Mouse (Mus musculus): Measurements from ENCODE around the gene Cuta. TPM values are rescaled to one million over a fixed set of nuclear protein-coding genes. Genes with fewer than 3 reads are reported as not detected.

The Cuta gene
- total and polyA plus RNA-seq, 2 experiments from 2014 or later: 44.4 to 147 TPM

DNA sequence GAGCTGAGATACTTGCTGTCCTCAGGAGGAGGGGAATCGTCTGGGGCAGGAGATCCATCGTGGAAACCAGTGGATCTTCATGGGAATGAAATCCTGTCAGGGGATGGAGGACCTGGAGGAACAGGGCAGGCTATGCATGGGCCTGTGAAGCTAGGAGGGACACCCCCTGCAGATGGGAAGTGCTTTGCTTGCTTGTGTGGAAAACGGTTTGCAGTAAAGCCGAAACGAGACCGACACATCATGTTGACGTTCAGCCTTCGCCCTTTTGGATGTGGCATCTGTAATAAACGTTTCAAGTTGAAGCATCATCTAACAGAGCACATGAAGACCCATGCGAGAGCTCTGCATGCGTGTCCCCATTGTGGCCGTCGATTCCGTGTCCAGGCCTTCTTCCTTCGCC is 35.2 kb upstream of the Cuta start:
- WGBS: 94% methylated on average over 15 of the region's 15 CpGs
- Histone ChIP-seq H3K36me3 (ENCODE audit: insufficient read depth) (peaks cover 46% of the 10 kb centered on the region), H3K4me3 (ENCODE audit: low read depth, low read length) (no peak overlapping the region), H3K9me3 (ENCODE audit: low read length) (no peaks in the 10 kb centered on the region), H3K27ac (ENCODE audit: low read depth, low read length) (no peak overlapping the region), H3K9ac (no peak overlapping the region), H3K27me3 (ENCODE audit: insufficient read depth, low read length) (no peaks in the 10 kb centered on the region), H3K4me1 (ENCODE audit: insufficient read depth) (no peaks in the 10 kb centered on the region), H3K4me2 (ENCODE audit: low read depth) (0 out of 2 replicates have a peak overlapping the region, but pooled peaks have one; percentile 94)
- no peak for DNase-seq
- TF ChIP-seq CTCF (IDR thresholded peaks at IDR 0.05; ENCODE audit: low read depth): no peak
- ATAC-seq: no peak

DNA sequence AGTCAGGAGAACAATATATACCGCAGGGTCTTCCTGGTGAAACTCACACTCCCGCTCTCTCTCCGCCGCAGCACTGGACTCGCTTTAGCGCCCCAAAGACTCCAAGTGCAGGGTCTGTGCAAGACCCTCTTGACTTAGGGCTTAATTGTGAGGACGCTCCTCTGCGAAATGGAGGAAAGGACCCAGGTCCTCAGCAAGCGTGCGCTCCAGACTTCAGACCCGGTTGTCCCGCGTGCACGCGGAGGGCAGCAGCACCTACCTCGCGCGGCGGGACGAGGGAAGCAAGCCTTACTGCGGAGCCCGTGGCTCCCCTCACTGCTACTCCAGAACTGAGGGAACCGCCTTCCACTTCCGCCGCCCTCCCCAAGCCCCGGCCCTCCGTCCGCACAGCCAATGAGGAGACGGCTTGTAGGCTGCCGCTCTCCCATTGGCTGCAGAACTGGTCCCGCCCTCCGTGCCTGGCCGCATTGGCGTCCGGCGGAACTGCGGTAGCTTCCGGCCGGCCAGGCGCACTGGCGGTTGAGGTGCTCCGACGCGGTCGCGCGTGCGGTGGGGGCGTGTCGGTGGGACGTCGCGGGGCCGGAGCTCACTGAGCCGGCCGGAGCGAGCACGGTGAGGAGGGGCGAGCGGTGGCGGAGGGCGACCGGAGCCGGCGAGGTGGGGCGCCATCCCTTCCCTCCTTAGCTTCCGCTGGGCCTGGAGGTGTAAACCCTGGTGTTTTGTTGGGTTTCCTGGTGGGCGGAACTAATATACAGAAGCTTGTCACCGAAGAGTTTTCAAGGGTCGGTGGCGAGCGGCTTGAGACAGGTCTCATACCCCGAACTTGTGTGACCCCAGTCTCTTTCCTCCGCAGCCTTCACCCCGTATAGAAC is 33.6 kb upstream of the Cuta start, which contains the start of gene Zbtb9:
TSS of gene Zbtb9 (plus strand) at position 465 of the 872 bp plus-strand sequence.
- no peak for TF ChIP-seq CTCF (IDR thresholded peaks at IDR 0.05; ENCODE audit: low read depth)
- ATAC-seq (peak; percentile 100), DNase-seq (peak; percentile 96)
- H3K27me3 ChIP-seq (ENCODE audit: insufficient read depth, low read length): no peaks in the 10 kb centered on the region
- peak within 1 kb of the TSS; percentile 75 for H3K9ac ChIP-seq
- H3K4me1 ChIP-seq (ENCODE audit: insufficient read depth): no peaks in the 10 kb centered on the region
- peak within 1 kb of the TSS; percentile 94 for H3K4me2 ChIP-seq (ENCODE audit: low read depth)
- H3K4me3 ChIP-seq (ENCODE audit: low read depth, low read length): peak within 1 kb of the TSS; percentile 87
- peaks cover 45% of the 10 kb centered on the region for H3K36me3 ChIP-seq (ENCODE audit: insufficient read depth)
- H3K27ac ChIP-seq (ENCODE audit: low read depth, low read length): peak within 1 kb of the TSS; percentile 79
- no peaks in the 10 kb centered on the region for H3K9me3 ChIP-seq (ENCODE audit: low read length)
- under 1% methylated on average over 72 of the region's 75 CpGs for whole genome bisulfite sequencing

DNA sequence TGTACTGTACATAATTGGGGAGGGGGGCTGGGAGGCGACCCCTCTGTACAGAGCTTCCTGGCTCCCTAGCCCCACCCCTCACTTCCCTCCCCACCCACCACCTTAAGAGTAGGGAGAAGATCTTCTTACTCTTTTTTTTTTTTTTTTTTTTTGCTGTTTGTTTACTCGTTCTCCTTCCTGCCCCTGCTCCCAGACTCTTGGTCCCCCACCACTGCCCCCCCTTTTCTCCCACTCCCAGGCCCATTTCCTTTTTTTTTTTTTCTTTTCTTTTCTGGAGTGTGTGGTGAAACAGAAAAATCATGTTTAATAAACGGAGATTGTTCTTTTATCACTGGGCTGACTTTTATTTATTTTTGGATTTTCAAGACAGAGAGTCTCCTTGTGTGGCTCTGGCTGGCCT is 32.7 kb upstream of the Cuta start:
- peak overlapping the region; percentile 87 for H3K4me3 ChIP-seq (ENCODE audit: low read depth, low read length)
- H3K9me3 ChIP-seq (ENCODE audit: low read length): no peaks in the 10 kb centered on the region
- no peaks in the 10 kb centered on the region for H3K4me1 ChIP-seq (ENCODE audit: insufficient read depth)
- DNase-seq: no peak
- no peak for ATAC-seq
- WGBS: 4% methylated on average over 3 of the region's 3 CpGs
- H3K9ac ChIP-seq: peak overlapping the region; percentile 75
- H3K27ac ChIP-seq (ENCODE audit: low read depth, low read length): peak overlapping the region; percentile 79; the same call in 1 of the 2 replicates
- TF ChIP-seq CTCF (IDR thresholded peaks at IDR 0.05; ENCODE audit: low read depth): no peak
- no peaks in the 10 kb centered on the region for H3K27me3 ChIP-seq (ENCODE audit: insufficient read depth, low read length)
- H3K36me3 ChIP-seq (ENCODE audit: insufficient read depth): peaks cover 51% of the 10 kb centered on the region
- H3K4me2 ChIP-seq (ENCODE audit: low read depth): peak overlapping the region; percentile 94

DNA sequence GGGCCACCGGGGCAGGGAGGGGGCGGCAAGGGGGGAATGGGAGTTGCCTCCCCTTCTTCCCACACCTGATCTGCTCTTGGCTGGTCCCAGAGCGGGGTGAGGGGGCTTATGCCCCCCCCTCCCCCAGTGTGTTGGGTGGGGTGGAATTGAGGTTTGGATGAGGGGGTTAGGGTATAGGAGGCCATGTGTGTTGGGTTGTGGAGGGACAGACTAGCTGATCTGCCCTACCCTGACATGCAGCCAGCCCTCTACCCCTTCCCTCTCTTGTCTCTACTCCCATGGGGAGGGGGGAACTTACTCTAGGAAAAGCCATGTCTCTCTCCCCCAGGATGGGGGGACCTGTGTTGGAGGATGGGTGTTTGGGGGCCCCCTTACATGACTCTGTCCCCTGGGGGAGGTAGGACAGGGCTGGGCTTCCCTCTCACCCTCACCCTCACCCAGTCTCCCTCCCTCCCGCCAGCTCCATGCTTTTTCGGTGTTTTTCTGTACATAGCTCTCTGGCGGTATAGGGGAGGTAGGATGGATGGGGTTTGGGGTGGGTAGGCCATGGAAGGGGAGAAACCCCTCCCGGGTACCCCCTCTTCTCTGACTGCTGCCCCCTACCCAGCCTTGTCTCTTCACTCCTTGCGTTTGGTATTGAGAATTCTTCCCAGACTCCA is 32.0 kb upstream of the Cuta start:
- Histone ChIP-seq H3K4me2 (ENCODE audit: low read depth) (no peak overlapping the region), H3K27ac (ENCODE audit: low read depth, low read length) (no peak overlapping the region), H3K9me3 (ENCODE audit: low read length) (no peaks in the 10 kb centered on the region), H3K4me3 (ENCODE audit: low read depth, low read length) (no peak overlapping the region), H3K36me3 (ENCODE audit: insufficient read depth) (peaks cover 58% of the 10 kb centered on the region), H3K9ac (no peak overlapping the region), H3K4me1 (ENCODE audit: insufficient read depth) (no peaks in the 10 kb centered on the region), H3K27me3 (ENCODE audit: insufficient read depth, low read length) (no peaks in the 10 kb centered on the region)
- ATAC-seq: no peak
- TF ChIP-seq CTCF (IDR thresholded peaks at IDR 0.05; ENCODE audit: low read depth): no peak
- WGBS: 62% methylated on average over 7 of the region's 8 CpGs
- no peak for DNase-seq

DNA sequence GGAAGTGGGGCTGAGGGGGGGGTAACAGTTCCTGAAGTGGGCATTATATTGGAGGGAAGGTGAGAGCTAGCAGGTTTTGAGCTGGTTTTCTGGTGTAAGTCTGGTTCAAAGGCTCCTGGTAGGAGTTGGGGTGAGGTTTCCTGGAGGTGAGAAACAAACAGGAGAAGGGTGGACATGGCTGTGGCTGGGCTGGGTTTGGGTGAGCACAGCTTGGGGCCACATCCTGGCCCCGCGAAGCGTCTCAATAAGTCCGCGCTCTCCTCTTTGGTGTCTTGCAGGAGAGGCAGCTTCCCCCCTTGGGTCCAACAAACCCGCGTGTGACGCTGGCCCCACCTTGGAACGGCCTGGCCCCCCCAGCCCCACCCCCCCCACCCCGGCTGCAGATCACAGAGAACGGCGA is 30.9 kb upstream of the Cuta start:
- Histone ChIP-seq H3K9ac (no peak overlapping the region), H3K36me3 (ENCODE audit: insufficient read depth) (peaks cover 58% of the 10 kb centered on the region), H3K27me3 (ENCODE audit: insufficient read depth, low read length) (no peaks in the 10 kb centered on the region), H3K27ac (ENCODE audit: low read depth, low read length) (no peak overlapping the region), H3K4me2 (ENCODE audit: low read depth) (no peak overlapping the region), H3K4me1 (ENCODE audit: insufficient read depth) (no peaks in the 10 kb centered on the region), H3K4me3 (ENCODE audit: low read depth, low read length) (no peak overlapping the region), H3K9me3 (ENCODE audit: low read length) (no peaks in the 10 kb centered on the region)
- no peak for ATAC-seq
- 80% methylated on average over 9 of the region's 12 CpGs for WGBS
- no peak for TF ChIP-seq CTCF (IDR thresholded peaks at IDR 0.05; ENCODE audit: low read depth)
- no peak for DNase-seq

DNA sequence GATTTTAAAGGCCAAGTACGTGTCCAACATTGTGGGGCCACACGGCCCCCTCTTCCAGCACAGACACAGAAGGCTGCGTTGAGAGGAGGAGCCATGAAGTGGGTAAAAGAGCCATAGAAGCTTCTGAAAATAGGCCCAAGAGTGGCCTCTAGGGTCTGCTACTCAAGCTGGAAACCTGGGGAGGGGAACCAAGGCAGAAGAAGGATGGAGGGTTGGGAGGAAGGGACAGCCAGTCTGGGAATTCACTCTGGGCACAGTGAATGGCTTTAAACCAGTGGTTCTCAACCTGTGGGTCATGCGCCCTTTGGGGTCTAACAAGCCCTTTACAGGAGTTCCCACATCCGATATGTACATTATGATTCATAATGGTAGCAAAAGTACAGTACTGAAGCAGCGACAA is 29.9 kb upstream of the Cuta start:
- Histone ChIP-seq H3K27ac (ENCODE audit: low read depth, low read length) (no peak overlapping the region), H3K9ac (no peak overlapping the region), H3K27me3 (ENCODE audit: insufficient read depth, low read length) (no peaks in the 10 kb centered on the region), H3K36me3 (ENCODE audit: insufficient read depth) (peaks cover 62% of the 10 kb centered on the region), H3K4me2 (ENCODE audit: low read depth) (no peak overlapping the region), H3K4me3 (ENCODE audit: low read depth, low read length) (no peak overlapping the region), H3K9me3 (ENCODE audit: low read length) (no peaks in the 10 kb centered on the region), H3K4me1 (ENCODE audit: insufficient read depth) (no peaks in the 10 kb centered on the region)
- TF ChIP-seq CTCF (IDR thresholded peaks at IDR 0.05; ENCODE audit: low read depth): no peak
- ATAC-seq (no peak), DNase-seq (no peak)
- WGBS: 89% methylated on average over 6 of the region's 6 CpGs

DNA sequence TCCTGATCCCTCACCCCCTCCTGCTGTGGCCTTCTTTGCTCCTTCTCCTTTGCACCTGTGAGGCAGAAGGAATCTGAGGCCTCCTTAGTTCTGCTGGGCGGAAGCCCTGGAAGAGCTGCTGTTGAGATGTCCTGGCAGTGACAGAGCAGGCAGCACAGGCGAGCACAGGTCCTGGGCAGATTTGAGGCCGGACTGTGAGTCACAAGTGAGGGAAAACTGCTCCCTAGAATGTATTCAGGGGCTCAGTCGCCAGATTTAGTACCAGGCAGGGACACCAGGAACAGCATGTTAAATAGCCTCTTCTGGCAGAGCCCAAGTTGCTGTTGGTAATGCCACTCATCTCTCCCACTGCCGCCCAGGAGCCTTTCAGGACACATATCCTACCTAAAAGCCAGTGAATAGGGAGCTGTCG is 28.8 kb upstream of the Cuta start:
- peaks cover 68% of the 10 kb centered on the region for H3K36me3 ChIP-seq (ENCODE audit: insufficient read depth)
- ATAC-seq (no peak), DNase-seq (no peak)
- H3K4me3 ChIP-seq (ENCODE audit: low read depth, low read length): no peak overlapping the region
- no peaks in the 10 kb centered on the region for H3K27me3 ChIP-seq (ENCODE audit: insufficient read depth, low read length)
- H3K9me3 ChIP-seq (ENCODE audit: low read length): no peaks in the 10 kb centered on the region
- no peak for TF ChIP-seq CTCF (IDR thresholded peaks at IDR 0.05; ENCODE audit: low read depth)
- no peak overlapping the region for H3K9ac ChIP-seq
- 81% methylated on average over 6 of the region's 6 CpGs for WGBS
- H3K4me2 ChIP-seq (ENCODE audit: low read depth): no peak overlapping the region
- H3K4me1 ChIP-seq (ENCODE audit: insufficient read depth): no peaks in the 10 kb centered on the region
- no peak overlapping the region for H3K27ac ChIP-seq (ENCODE audit: low read depth, low read length)
